Mouse (Mus musculus): ENCODE results near the gene Qdpr.

DNA sequence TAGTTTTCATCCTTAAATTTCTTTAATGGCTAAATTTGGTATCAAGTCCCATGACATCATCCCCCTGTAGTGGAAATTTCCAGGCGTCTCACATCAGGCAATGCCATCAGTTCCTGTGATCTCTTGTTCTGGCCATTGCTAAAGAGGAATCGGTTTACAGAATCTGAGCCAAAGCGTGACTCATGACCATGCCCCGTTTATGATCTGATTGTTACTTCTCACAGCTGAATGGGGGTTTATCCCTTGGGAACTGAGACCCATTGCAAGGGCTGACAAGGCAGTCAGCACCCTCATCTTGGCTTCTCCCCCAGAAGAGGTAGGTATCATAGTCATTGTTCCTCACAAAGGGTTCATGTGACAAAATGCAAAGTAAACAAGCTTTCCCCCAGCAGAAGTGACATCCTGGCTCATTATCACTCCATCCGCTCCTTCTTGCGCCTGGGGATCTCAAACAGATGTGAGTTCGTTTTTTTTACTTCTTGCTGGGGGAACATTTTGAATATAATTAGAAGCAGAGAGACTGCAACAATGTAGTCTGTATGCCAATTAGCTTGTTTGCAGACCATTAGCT lies 22.9 kb upstream of the Qdpr start:
- TF ChIP-seq POLR2A (IDR thresholded peaks at IDR 0.05; ENCODE audit: extremely low read depth, insufficient read depth, low read length): no peak
- TF ChIP-seq CTCF (IDR thresholded peaks at IDR 0.05; ENCODE audit: low read depth, low read length): no peak

Data from liver, adult 2 months (tissue).